24 mouse cellular contexts compared by ENCODE assay signal in the genomic region with DNA sequence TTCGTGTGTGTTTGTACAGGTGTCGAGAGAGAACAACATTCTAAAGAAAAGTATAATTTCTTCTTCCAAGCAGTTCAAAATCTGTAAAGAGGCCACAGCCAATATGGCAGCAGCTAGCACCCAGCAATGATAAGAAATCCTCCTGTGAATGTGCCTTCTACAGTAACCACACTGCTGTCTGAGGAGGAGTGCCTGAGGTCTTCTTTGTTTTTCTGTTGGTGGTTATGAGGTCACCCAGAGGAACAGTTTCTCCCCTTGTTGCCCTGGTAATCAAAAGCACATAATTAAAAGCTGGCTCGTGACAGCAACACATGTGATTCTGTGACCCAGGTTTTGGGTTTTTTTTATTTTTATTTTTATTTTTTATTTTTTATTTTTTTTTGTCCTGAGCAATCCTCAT.
A peak's percentile ranks its signal among the peaks of the same experiment; 100 is the strongest.
DNase-seq lines count a peak whose midpoint lies in the region; ATAC-seq and TF ChIP-seq lines count a peak whose summit lies in the region.
"Had no signal": no experiment of that assay in that cellular context is flagged by ENCODE, and none has a peak within 500 bp of the region (broad histone marks: within the 10 kb centered on the region; RNA-seq: fewer than 3 reads in every experiment).

No protein-coding gene starts in this region.

- H3K27me3 ChIP-seq in splenic B cell, adult 2 months (ENCODE audit: control insufficient read depth, insufficient read depth, low read length, poor library complexity, severe bottlenecking): no peaks in the 10 kb centered on the region
- no peaks in the 10 kb centered on the region for H3K27me3 ChIP-seq in hindbrain, postnatal 0 days (ENCODE audit: insufficient read depth, low read length)
- H3K27me3 ChIP-seq: embryonic facial prominence, embryonic 15.5 days; heart, embryonic 15.5 days; hindbrain, embryonic 13.5 days had no signal

- no peak overlapping the region for H3K4me2 ChIP-seq in hindbrain, postnatal 0 days (ENCODE audit: low read depth, low read length)
- H3K4me2 ChIP-seq: embryonic facial prominence, embryonic 15.5 days; heart, embryonic 11.5 days; heart, embryonic 15.5 days; hindbrain, embryonic 13.5 days had no signal

- 84% methylated on average over 3 of the region's 3 CpGs for WGBS in hindbrain, postnatal 0 days

- H3K4me3 ChIP-seq in hindbrain, postnatal 0 days (ENCODE audit: low read length): no peak overlapping the region
- H3K4me3 ChIP-seq: embryonic facial prominence, embryonic 15.5 days; erythroblast, embryonic 14.5 days; forebrain, embryonic 10.5 days; heart, adult 2 months; heart, embryonic 15.5 days; hindbrain, embryonic 13.5 days had no signal

- H3K9ac ChIP-seq in hindbrain, postnatal 0 days (replicated peaks; ENCODE audit: low read length): no peak overlapping the region
- H3K9ac ChIP-seq: embryonic facial prominence, embryonic 15.5 days; heart, embryonic 15.5 days; hindbrain, embryonic 13.5 days had no signal

- DNase-seq in lung, postnatal 25 days (ENCODE audit: low spot score): peak; percentile 8
- no peak for DNase-seq in lung, adult 18-20 months
- DNase-seq in CD8-positive naive resting alpha-beta T cell, adult 2 months (ENCODE audit: low read depth in 2 of 2, low spot score in 2 of 2): peak; percentile 51 to 63
- DNase-seq in splenic B cell, adult 2 months (ENCODE audit: low read depth, low spot score): peak; percentile 14
- DNase-seq in hindbrain, postnatal 0 days (ENCODE audit: low spot score): no peak
- no peak for DNase-seq in urinary bladder, postnatal 25 days (ENCODE audit: low spot score)
- DNase-seq: adrenal gland, adult 2 months; adrenal gland, postnatal 25 days; cerebellum, adult 18-20 months; cerebellum, postnatal 10 days; embryo, embryonic 11 days; gastrocnemius, postnatal 10 days; heart, adult 2 months; heart, postnatal 14 days had no signal

- no peaks in the 10 kb centered on the region for H3K4me1 ChIP-seq in hindbrain, postnatal 0 days (ENCODE audit: insufficient read depth, low read length)
- H3K4me1 ChIP-seq: embryonic facial prominence, embryonic 15.5 days had no signal

- H3K36me3 ChIP-seq in splenic B cell, adult 2 months (ENCODE audit: control insufficient read depth, insufficient read depth, low read length, poor library complexity, severe bottlenecking): no peaks in the 10 kb centered on the region
- H3K36me3 ChIP-seq in hindbrain, postnatal 0 days (ENCODE audit: insufficient read depth, low read length): no peaks in the 10 kb centered on the region
- H3K36me3 ChIP-seq: embryonic facial prominence, embryonic 15.5 days; forebrain, embryonic 10.5 days; G1E; heart, embryonic 15.5 days; hindbrain, embryonic 13.5 days had no signal

- peak; percentile 77 for ATAC-seq in common myeloid progenitor, adult 5-6 weeks (replicated peaks; ENCODE audit: low read depth, poor library complexity, severe bottlenecking)
- no peak for ATAC-seq in hindbrain, postnatal 0 days
- ATAC-seq: forebrain, embryonic 14.5 days; intestine, embryonic 16.5 days had no signal

- no peaks in the 10 kb centered on the region for H3K9me3 ChIP-seq in hindbrain, postnatal 0 days (ENCODE audit: low read length)
- H3K9me3 ChIP-seq: embryonic facial prominence, embryonic 15.5 days; forebrain, embryonic 10.5 days; G1E; heart, embryonic 15.5 days; hindbrain, embryonic 13.5 days had no signal

- no peak overlapping the region for H3K27ac ChIP-seq in hindbrain, postnatal 0 days
- H3K27ac ChIP-seq: embryonic facial prominence, embryonic 15.5 days; forebrain, embryonic 10.5 days; heart, adult 2 months; heart, embryonic 15.5 days; hindbrain, embryonic 13.5 days had no signal

- TF ChIP-seq CTCF in hindbrain, postnatal 0 days (IDR thresholded peaks at IDR 0.05; ENCODE audit: low read depth): no peak

Comparison
In these comparisons a context has a peak if more than half of its experiments do, and no peak if none do; other contexts are left out.
1. DNase-seq: peak in lung, postnatal 25 days (single experiment), CD8-positive naive resting alpha-beta T cell, adult 2 months (2 of 2) and splenic B cell, adult 2 months (single experiment); none in lung, adult 18-20 months (0 of 2), hindbrain, postnatal 0 days (single experiment) and urinary bladder, postnatal 25 days (single experiment).